Mouse (Mus musculus) frontal cortex, postnatal 25 days (tissue): Measurements from ENCODE around the gene Shd.

Experiments
- DNase-seq, 2 experiments: peaks; one replicate each; pipeline ENCODE4 v3.0.0; 2022; ENCODE audit warnings: low spot score in 2 of 2

The Shd gene

DNA sequence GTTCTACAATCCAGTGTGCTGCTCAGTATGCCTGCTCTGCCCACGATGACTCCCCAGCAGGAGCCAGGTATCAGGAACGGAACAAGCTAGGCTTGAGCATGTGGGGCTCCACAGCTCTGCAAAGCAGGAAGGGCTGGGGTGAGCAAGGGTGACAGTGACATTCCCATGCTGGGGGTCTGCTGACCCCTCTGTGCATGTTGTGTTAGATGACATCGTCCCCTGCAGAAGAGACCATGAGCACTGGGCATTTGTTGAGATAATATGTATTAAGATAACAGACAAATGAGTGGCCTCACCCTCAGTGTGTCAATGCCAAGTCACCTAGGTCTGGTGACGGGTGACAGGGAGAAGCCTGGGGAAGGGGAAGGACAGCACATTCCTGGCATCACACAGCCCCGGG is 54.7 kb downstream of the Shd start:
- DNase-seq: no peak
